Mouse (Mus musculus): ENCODE measurements around the gene Olfr376. TPM values are rescaled to one million over a fixed set of nuclear protein-coding genes. Genes with fewer than 3 reads are reported as not detected.

Olfr376 gene
- not detected in 2 replicates for polyA plus RNA-seq (2015; fragmentation: Nextera tagmentation; extraction: Ambion mirVana)

- Histone ChIP-seq H3K36me3 (no peaks in the 10 kb centered on the region), H3K27ac (no peak within 1 kb of the TSS), H3K4me3 (no peak within 1 kb of the TSS), H3K9me3 (no peaks in the 10 kb centered on the region), H3K9ac (no peak within 1 kb of the TSS), H3K4me2 (replicated peaks) (no peak within 1 kb of the TSS), H3K4me1 (no peaks in the 10 kb centered on the region), H3K27me3 (no peaks in the 10 kb centered on the region)
- no peak for ATAC-seq (ENCODE audit: low FRiP score, low read depth)
- 82% methylated on average over 2 of the region's 2 CpGs for WGBS
These were observed at the start of gene Olfr376 for GRCm38 (mm10) chr11:73370946-73371345. Gene Olfr376, plus strand, starts transcription at chr11:73371246.

- WGBS: 74% methylated on average over 9 of the region's 9 CpGs
- Histone ChIP-seq H3K27ac (no peak overlapping the region), H3K36me3 (no peaks in the 10 kb centered on the region), H3K9me3 (no peaks in the 10 kb centered on the region), H3K9ac (no peak overlapping the region), H3K4me3 (no peak overlapping the region), H3K4me2 (replicated peaks) (no peak overlapping the region), H3K4me1 (peaks cover 5% of the 10 kb centered on the region), H3K27me3 (no peaks in the 10 kb centered on the region)
- ATAC-seq (ENCODE audit: low FRiP score, low read depth): no peak
These were observed 46.9 kb upstream of the Olfr376 start for GRCm38 (mm10) chr11:73323906-73324830.

GRCm38 (mm10) chr11:73326485-73326886, 44.6 kb upstream of the Olfr376 start:
- peaks cover 5% of the 10 kb centered on the region for H3K4me1 ChIP-seq
- no peak overlapping the region for H3K9ac ChIP-seq
- H3K27me3 ChIP-seq: no peaks in the 10 kb centered on the region
- H3K9me3 ChIP-seq: no peaks in the 10 kb centered on the region
- 0 out of 2 replicates have a peak overlapping the region, but pooled peaks have one; percentile 5 for H3K4me3 ChIP-seq
- no peak overlapping the region for H3K27ac ChIP-seq
- no peak for ATAC-seq (ENCODE audit: low FRiP score, low read depth)
- no peaks in the 10 kb centered on the region for H3K36me3 ChIP-seq
- peak overlapping the region; percentile 49 for H3K4me2 ChIP-seq (replicated peaks)
- WGBS: 18% methylated on average over 12 of the region's 12 CpGs

GRCm38 (mm10) chr11:73327361-73327760, 43.7 kb upstream of the Olfr376 start:
- H3K27ac ChIP-seq: no peak overlapping the region
- no peak overlapping the region for H3K9ac ChIP-seq
- H3K36me3 ChIP-seq: no peaks in the 10 kb centered on the region
- peaks cover 5% of the 10 kb centered on the region for H3K4me1 ChIP-seq
- 73% methylated on average over 4 of the region's 4 CpGs for WGBS
- no peak overlapping the region for H3K4me2 ChIP-seq (replicated peaks)
- H3K27me3 ChIP-seq: no peaks in the 10 kb centered on the region
- no peaks in the 10 kb centered on the region for H3K9me3 ChIP-seq
- no peak overlapping the region for H3K4me3 ChIP-seq
- ATAC-seq (ENCODE audit: low FRiP score, low read depth): no peak

GRCm38 (mm10) chr11:73329442-73329841, 41.6 kb upstream of the Olfr376 start, which contains the start of the genes Aspa, Gm49340 and Spata22:
Gene Aspa, minus strand, starts transcription at chr11:73329596.
Gene Gm49340, plus strand, starts transcription at chr11:73329741.
Gene Spata22, plus strand, starts transcription at chr11:73329741.
- WGBS: 77% methylated on average over 27 of the region's 27 CpGs
- Histone ChIP-seq H3K9me3 (no peaks in the 10 kb centered on the region), H3K9ac (no peak within 1 kb of the TSS), H3K27me3 (no peaks in the 10 kb centered on the region), H3K36me3 (no peaks in the 10 kb centered on the region), H3K4me1 (peaks cover 5% of the 10 kb centered on the region), H3K27ac (no peak within 1 kb of the TSS), H3K4me2 (replicated peaks) (no peak within 1 kb of the TSS), H3K4me3 (no peak within 1 kb of the TSS)
- no peak for ATAC-seq (ENCODE audit: low FRiP score, low read depth)

GRCm38 (mm10) chr11:73333357-73333756, 37.7 kb upstream of the Olfr376 start:
- 72% methylated on average over 2 of the region's 2 CpGs for WGBS
- Histone ChIP-seq H3K4me2 (replicated peaks) (no peak overlapping the region), H3K9ac (no peak overlapping the region), H3K4me3 (no peak overlapping the region), H3K9me3 (no peaks in the 10 kb centered on the region; the same call in 1 of the 2 replicates), H3K4me1 (no peaks in the 10 kb centered on the region), H3K36me3 (no peaks in the 10 kb centered on the region), H3K27me3 (no peaks in the 10 kb centered on the region), H3K27ac (no peak overlapping the region)
- no peak for ATAC-seq (ENCODE audit: low FRiP score, low read depth)

GRCm38 (mm10) chr11:73336919-73337318, 34.1 kb upstream of the Olfr376 start:
- ATAC-seq (ENCODE audit: low FRiP score, low read depth): no peak
- no peak overlapping the region for H3K4me2 ChIP-seq (replicated peaks)
- no peaks in the 10 kb centered on the region for H3K36me3 ChIP-seq
- H3K27ac ChIP-seq: no peak overlapping the region
- no peaks in the 10 kb centered on the region for H3K4me1 ChIP-seq
- no peaks in the 10 kb centered on the region for H3K27me3 ChIP-seq
- no peak overlapping the region for H3K4me3 ChIP-seq
- 80% methylated on average over 4 of the region's 4 CpGs for WGBS
- no peaks in the 10 kb centered on the region; the same call in 1 of the 2 replicates for H3K9me3 ChIP-seq
- H3K9ac ChIP-seq: no peak overlapping the region

- no peak within 1 kb of the TSS for H3K27ac ChIP-seq
- WGBS: 45% methylated on average over 3 of the region's 3 CpGs
These were observed 20.6 kb upstream of the Olfr376 start, which contains the start of gene Olfr20 for GRCm38 (mm10) chr11:73350483-73350882. Gene Olfr20, plus strand, starts transcription at chr11:73350783.

GRCm38 (mm10) chr11:73395374-73395773, 24.3 kb downstream of the Olfr376 start:
- Histone ChIP-seq H3K27me3 (no peaks in the 10 kb centered on the region), H3K9me3 (no peaks in the 10 kb centered on the region), H3K27ac (no peak overlapping the region), H3K9ac (no peak overlapping the region), H3K4me3 (no peak overlapping the region), H3K36me3 (no peaks in the 10 kb centered on the region), H3K4me2 (replicated peaks) (no peak overlapping the region), H3K4me1 (no peaks in the 10 kb centered on the region)
- ATAC-seq (ENCODE audit: low FRiP score, low read depth): no peak
- WGBS: 65% methylated on average over 4 of the region's 4 CpGs

More at GRCm38 (mm10) chr11:73350483-73350882, 20.6 kb upstream of the Olfr376 start, which contains the start of gene Olfr20:
- Histone ChIP-seq H3K9ac (no peak within 1 kb of the TSS), H3K27me3 (no peaks in the 10 kb centered on the region), H3K4me1 (no peaks in the 10 kb centered on the region), H3K9me3 (no peaks in the 10 kb centered on the region), H3K4me3 (no peak within 1 kb of the TSS), H3K36me3 (no peaks in the 10 kb centered on the region), H3K4me2 (replicated peaks) (no peak within 1 kb of the TSS)
- ATAC-seq (ENCODE audit: low FRiP score, low read depth): no peak

- Histone ChIP-seq H3K27me3 (no peaks in the 10 kb centered on the region), H3K36me3 (no peaks in the 10 kb centered on the region), H3K4me3 (no peak within 1 kb of the TSS), H3K27ac (no peak within 1 kb of the TSS), H3K9me3 (no peaks in the 10 kb centered on the region), H3K9ac (no peak within 1 kb of the TSS), H3K4me2 (replicated peaks) (no peak within 1 kb of the TSS), H3K4me1 (no peaks in the 10 kb centered on the region)
- no peak for ATAC-seq (ENCODE audit: low FRiP score, low read depth)
These were observed 28.5 kb downstream of the Olfr376 start, which contains the start of gene Olfr1 for GRCm38 (mm10) chr11:73399514-73399913. Gene Olfr1, minus strand, starts transcription at chr11:73399614.
